Mouse (Mus musculus): ENCODE results near the gene Arhgap35. TPM values are rescaled to one million over a fixed set of nuclear protein-coding genes. Genes with fewer than 3 reads are reported as not detected.

Arhgap35 gene
- polyA plus RNA-seq, 1 experiment from 2014 or later, result 10.3 TPM

DNA sequence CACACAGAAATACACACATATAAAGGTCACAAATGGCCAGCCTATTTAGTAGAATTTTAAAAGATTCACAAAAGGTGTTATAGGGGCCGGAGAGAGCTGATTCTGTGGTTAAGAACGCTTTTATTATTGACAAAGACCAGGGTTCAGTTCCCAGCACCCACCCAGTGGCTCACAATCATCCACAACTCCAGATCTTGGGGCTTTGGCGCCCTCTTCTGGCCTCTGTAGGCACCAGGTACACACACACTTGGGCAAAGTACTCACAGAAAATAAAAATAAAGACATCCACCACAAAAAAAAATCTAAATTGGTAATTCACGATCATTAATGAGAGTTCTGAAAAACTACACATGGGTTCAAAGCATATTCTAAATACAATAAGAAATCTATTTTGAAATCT, 17.1 kb upstream of the Arhgap35 start:
- DNase-seq (ENCODE audit: low spot score) (no peak), ATAC-seq (replicated peaks; ENCODE audit: low FRiP score, low read depth) (no peak)
- Histone ChIP-seq H3K4me2 (ENCODE audit: low read length) (no peak overlapping the region), H3K9me3 (replicated peaks; ENCODE audit: low read length) (no peaks in the 10 kb centered on the region), H3K4me3 (replicated peaks; ENCODE audit: low read depth, low read length) (no peak overlapping the region), H3K9ac (ENCODE audit: low read depth, low read length) (no peak overlapping the region), H3K27me3 (ENCODE audit: insufficient read depth, low read length) (no peaks in the 10 kb centered on the region), H3K27ac (no peak overlapping the region), H3K36me3 (ENCODE audit: insufficient read depth, low read length) (no peaks in the 10 kb centered on the region), H3K4me1 (replicated peaks; ENCODE audit: insufficient read depth, low read length) (no peaks in the 10 kb centered on the region)
- 72% methylated on average over 4 of the region's 4 CpGs for WGBS
- TF ChIP-seq CTCF (IDR thresholded peaks at IDR 0.05; ENCODE audit: low read depth), result 0 out of 2 replicates have a peak, but pooled peaks have one; percentile 8

DNA sequence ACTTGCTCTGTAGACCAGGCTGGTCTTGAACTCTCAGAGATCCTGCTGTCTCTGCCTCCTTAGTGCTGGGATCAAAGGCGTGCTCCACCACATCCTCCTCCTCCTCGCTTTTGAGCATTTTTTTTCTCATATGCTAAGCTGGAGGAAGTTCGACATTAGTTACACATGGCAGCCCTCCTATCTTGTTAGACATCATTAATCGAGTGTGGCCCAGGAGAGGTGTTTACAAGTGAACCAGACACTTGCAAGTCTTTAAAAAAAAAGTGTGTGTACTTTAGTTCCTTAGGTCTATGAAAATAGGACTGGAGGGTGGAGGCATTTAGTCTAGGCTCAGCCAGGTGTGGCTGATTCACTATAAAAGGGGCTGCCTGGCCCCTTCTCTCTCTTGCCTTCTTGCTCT, 16.2 kb upstream of the Arhgap35 start:
- H3K27ac ChIP-seq, result no peak overlapping the region
- no peaks in the 10 kb centered on the region for H3K9me3 ChIP-seq (replicated peaks; ENCODE audit: low read length)
- 29% methylated on average over 4 of the region's 4 CpGs for WGBS
- no peak overlapping the region for H3K9ac ChIP-seq (ENCODE audit: low read depth, low read length)
- no peaks in the 10 kb centered on the region for H3K4me1 ChIP-seq (replicated peaks; ENCODE audit: insufficient read depth, low read length)
- H3K4me2 ChIP-seq (ENCODE audit: low read length), result no peak overlapping the region
- no peak overlapping the region for H3K4me3 ChIP-seq (replicated peaks; ENCODE audit: low read depth, low read length)
- DNase-seq (ENCODE audit: low spot score), result no peak
- no peaks in the 10 kb centered on the region for H3K36me3 ChIP-seq (ENCODE audit: insufficient read depth, low read length)
- TF ChIP-seq CTCF (IDR thresholded peaks at IDR 0.05; ENCODE audit: low read depth), result no peak
- no peak for ATAC-seq (replicated peaks; ENCODE audit: low FRiP score, low read depth)
- no peaks in the 10 kb centered on the region for H3K27me3 ChIP-seq (ENCODE audit: insufficient read depth, low read length)

DNA sequence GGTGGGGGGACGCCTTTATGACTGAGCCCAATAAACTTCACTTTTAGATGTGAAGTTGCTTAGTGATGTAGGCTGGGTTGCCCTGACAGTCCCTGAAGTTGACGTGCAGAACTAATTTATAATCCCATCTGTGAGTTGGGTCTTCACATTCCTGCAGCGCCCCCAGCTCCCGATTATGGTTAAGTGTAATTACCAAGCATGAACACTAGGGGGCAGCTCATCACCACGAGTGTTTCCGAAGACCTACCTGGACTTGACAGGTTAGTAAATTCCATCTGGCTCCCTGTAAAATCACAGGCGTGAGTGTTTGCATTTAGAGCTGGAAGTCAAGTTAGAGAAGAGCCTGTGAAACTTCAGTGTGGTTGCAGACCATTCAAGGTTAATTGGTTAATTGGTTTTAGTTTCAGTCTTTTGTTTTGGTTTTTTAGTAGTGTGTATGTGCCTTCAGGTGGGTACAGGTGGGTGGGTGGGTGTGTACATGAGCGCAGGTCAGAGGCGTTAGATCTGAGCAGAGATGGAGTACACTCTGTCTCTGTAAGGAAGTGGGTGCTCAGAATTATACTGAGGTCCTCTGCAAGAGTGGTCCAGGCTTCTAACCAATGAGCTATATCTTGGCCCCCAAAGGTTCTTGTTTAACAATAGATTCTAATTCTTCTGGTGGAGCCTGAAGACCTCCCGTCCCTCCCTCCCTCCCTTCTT, 15.0 kb upstream of the Arhgap35 start:
- H3K27ac ChIP-seq, result no peak overlapping the region
- peak; percentile 74 for DNase-seq (ENCODE audit: low spot score)
- no peaks in the 10 kb centered on the region for H3K4me1 ChIP-seq (replicated peaks; ENCODE audit: insufficient read depth, low read length)
- H3K4me3 ChIP-seq (replicated peaks; ENCODE audit: low read depth, low read length), result no peak overlapping the region
- no peaks in the 10 kb centered on the region for H3K36me3 ChIP-seq (ENCODE audit: insufficient read depth, low read length)
- WGBS, result 18% methylated on average over 10 of the region's 10 CpGs
- H3K9me3 ChIP-seq (replicated peaks; ENCODE audit: low read length), result no peaks in the 10 kb centered on the region
- no peak overlapping the region for H3K9ac ChIP-seq (ENCODE audit: low read depth, low read length)
- H3K27me3 ChIP-seq (ENCODE audit: insufficient read depth, low read length), result no peaks in the 10 kb centered on the region
- no peak for ATAC-seq (replicated peaks; ENCODE audit: low FRiP score, low read depth)
- TF ChIP-seq CTCF (IDR thresholded peaks at IDR 0.05; ENCODE audit: low read depth), result peak; percentile 96
- H3K4me2 ChIP-seq (ENCODE audit: low read length), result no peak overlapping the region

DNA sequence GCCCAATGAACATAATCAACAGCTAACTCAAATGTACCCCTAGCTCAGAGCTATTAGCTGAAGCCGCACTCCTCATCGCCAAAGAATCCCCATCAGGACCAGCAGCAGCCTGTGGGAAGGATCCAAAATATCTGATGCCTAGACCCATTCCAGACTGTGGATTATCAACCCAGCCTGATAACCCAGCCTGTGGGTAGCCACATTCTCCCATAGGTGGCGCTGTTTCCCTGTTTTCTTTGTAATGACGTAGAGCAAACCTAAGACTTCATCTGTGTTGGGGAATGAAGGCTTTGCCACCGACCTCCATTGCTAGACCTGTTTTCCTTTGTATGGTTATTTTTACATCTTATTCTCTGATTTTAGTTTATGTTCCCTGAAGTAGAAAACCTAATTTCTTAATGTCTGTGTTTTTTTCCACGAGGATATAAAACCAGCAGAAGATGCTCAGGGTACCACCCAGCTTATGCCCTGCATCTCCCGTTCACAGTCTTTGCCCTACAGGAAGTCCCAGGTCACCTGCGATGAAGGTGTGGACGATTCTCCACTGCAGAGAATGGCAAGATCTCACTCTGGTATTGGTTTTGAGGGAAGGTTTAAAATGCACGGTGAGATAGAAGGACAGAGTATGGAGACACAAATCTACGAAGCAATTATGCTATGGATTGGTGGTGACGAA, 13.4 kb upstream of the Arhgap35 start:
- H3K9me3 ChIP-seq (replicated peaks; ENCODE audit: low read length), result no peaks in the 10 kb centered on the region
- peak; percentile 96 for TF ChIP-seq CTCF (IDR thresholded peaks at IDR 0.05; ENCODE audit: low read depth)
- ATAC-seq (replicated peaks; ENCODE audit: low FRiP score, low read depth) (no peak; the same call in 1 of the 2 replicates), DNase-seq (ENCODE audit: low spot score) (peak; percentile 84)
- H3K4me3 ChIP-seq (replicated peaks; ENCODE audit: low read depth, low read length), result no peak overlapping the region
- no peaks in the 10 kb centered on the region for H3K4me1 ChIP-seq (replicated peaks; ENCODE audit: insufficient read depth, low read length)
- H3K27ac ChIP-seq, result no peak overlapping the region
- no peaks in the 10 kb centered on the region for H3K36me3 ChIP-seq (ENCODE audit: insufficient read depth, low read length)
- 34% methylated on average over 12 of the region's 12 CpGs for WGBS
- no peak overlapping the region for H3K9ac ChIP-seq (ENCODE audit: low read depth, low read length)
- H3K27me3 ChIP-seq (ENCODE audit: insufficient read depth, low read length), result no peaks in the 10 kb centered on the region
- H3K4me2 ChIP-seq (ENCODE audit: low read length), result no peak overlapping the region

DNA sequence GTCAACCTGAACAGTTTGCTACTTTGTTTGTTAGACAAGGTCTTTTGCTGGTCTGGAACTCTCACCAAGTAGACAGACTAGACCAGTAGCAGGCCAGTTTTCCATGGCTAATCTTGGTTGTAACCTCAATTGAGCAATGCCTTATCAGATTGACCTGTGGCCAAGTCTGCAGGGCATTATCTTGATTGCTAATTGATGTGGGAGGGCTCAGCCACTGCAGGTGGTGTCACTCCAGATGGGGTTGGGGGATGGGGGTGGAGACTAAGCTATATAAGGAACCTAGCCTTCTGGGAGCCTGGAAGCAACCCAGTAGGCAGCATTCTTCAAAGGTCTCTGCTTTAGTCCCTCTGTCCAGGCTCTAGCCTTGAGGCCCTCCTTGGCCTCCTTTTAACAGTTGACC, 8.9 kb upstream of the Arhgap35 start:
- no peak for ATAC-seq (replicated peaks; ENCODE audit: low FRiP score, low read depth)
- H3K4me3 ChIP-seq (replicated peaks; ENCODE audit: low read depth, low read length), result no peak overlapping the region
- H3K9ac ChIP-seq (ENCODE audit: low read depth, low read length), result no peak overlapping the region
- DNase-seq (ENCODE audit: low spot score), result no peak
- H3K4me1 ChIP-seq (replicated peaks; ENCODE audit: insufficient read depth, low read length), result no peaks in the 10 kb centered on the region
- no peak for TF ChIP-seq CTCF (IDR thresholded peaks at IDR 0.05; ENCODE audit: low read depth)
- no peak overlapping the region for H3K27ac ChIP-seq
- no peaks in the 10 kb centered on the region for H3K9me3 ChIP-seq (replicated peaks; ENCODE audit: low read length)
- H3K4me2 ChIP-seq (ENCODE audit: low read length), result no peak overlapping the region
- H3K36me3 ChIP-seq (ENCODE audit: insufficient read depth, low read length), result no peaks in the 10 kb centered on the region
- no peaks in the 10 kb centered on the region for H3K27me3 ChIP-seq (ENCODE audit: insufficient read depth, low read length)

DNA sequence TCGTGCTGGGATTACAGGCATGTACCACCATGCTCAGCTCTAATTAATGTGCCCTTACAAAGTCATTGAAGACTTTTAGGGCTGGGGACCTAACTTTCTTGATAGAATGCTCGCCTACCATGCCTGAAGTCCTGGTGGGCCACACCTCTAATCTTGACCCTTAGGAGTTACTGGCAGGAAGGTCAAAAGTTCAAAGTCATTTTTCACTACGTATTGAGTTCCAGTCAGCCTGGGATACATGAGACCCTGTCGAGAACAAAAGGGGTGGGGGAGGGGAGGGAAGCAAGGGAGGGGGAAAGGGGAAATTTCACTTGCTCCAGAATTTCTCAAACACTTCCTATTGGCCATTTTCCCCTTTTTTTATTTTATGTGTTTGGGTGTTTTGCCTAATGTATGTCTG, 8.3 kb upstream of the Arhgap35 start:
- H3K4me1 ChIP-seq (replicated peaks; ENCODE audit: insufficient read depth, low read length), result no peaks in the 10 kb centered on the region
- H3K4me2 ChIP-seq (ENCODE audit: low read length), result no peak overlapping the region
- no peak overlapping the region for H3K9ac ChIP-seq (ENCODE audit: low read depth, low read length)
- H3K4me3 ChIP-seq (replicated peaks; ENCODE audit: low read depth, low read length), result no peak overlapping the region
- TF ChIP-seq CTCF (IDR thresholded peaks at IDR 0.05; ENCODE audit: low read depth), result no peak
- no peak overlapping the region for H3K27ac ChIP-seq
- no peaks in the 10 kb centered on the region for H3K36me3 ChIP-seq (ENCODE audit: insufficient read depth, low read length)
- DNase-seq (ENCODE audit: low spot score) (no peak), ATAC-seq (replicated peaks; ENCODE audit: low FRiP score, low read depth) (no peak)
- WGBS, result 42% methylated on average over 4 of the region's 4 CpGs
- no peaks in the 10 kb centered on the region for H3K9me3 ChIP-seq (replicated peaks; ENCODE audit: low read length)
- no peaks in the 10 kb centered on the region for H3K27me3 ChIP-seq (ENCODE audit: insufficient read depth, low read length)

Data from kidney, postnatal 0 days (tissue).